14 mouse cellular contexts compared by ENCODE assay signal in the genomic region with DNA sequence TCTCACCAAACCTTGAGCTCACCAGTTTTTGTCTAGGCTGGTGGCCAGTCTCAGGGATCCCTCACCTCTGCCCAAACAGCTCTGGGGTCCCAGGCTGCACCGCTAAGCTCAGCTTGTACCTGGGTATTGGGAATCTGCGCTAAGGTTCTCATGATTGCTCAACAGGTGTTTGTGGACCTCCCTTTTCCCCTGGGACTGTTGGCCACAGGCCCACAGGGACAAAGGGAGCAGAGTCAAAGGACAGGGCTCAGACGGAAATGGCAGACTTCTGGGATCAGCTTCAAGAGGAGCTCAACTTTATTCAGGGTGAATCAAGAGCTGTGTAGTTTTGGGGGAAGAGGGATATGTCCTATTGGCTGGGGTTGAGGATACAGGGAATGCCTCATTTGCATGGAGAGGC.
"Had no signal": no experiment of that assay in that cellular context is flagged by ENCODE, and none has a peak within 500 bp of the region (broad histone marks: within the 10 kb centered on the region; RNA-seq: fewer than 3 reads in every experiment).

No protein-coding gene starts in this region.

- H3K27me3 ChIP-seq: kidney, embryonic 15.5 days; liver, embryonic 13.5 days; lung, embryonic 15.5 days had no signal

- H3K27ac ChIP-seq: kidney, embryonic 15.5 days; liver, embryonic 13.5 days; lung, embryonic 15.5 days had no signal

- H3K4me1 ChIP-seq: kidney, embryonic 15.5 days; liver, embryonic 13.5 days had no signal

- H3K4me2 ChIP-seq: kidney, embryonic 15.5 days; liver, embryonic 13.5 days; lung, embryonic 15.5 days; midbrain, embryonic 11.5 days had no signal

- H3K9ac ChIP-seq: kidney, embryonic 15.5 days; liver, embryonic 13.5 days; lung, embryonic 15.5 days had no signal

- H3K9me3 ChIP-seq: liver, embryonic 13.5 days; lung, embryonic 15.5 days had no signal

- DNase-seq: kidney, adult 11 months; kidney, adult 8-10 months; kidney, postnatal 14 days; kidney, postnatal 4 days; left cerebral cortex, postnatal 4 days; liver, embryonic 13.5 days; lung, postnatal 10 days; lung, postnatal 4 days; midbrain, embryonic 14.5 days; thymus, adult 2 months; thymus, postnatal 25 days had no signal

- H3K4me3 ChIP-seq: kidney, embryonic 15.5 days; liver, embryonic 13.5 days; lung, embryonic 15.5 days had no signal

- H3K36me3 ChIP-seq: kidney, embryonic 15.5 days; liver, embryonic 13.5 days; lung, embryonic 15.5 days had no signal
